Mouse (Mus musculus) midbrain, embryonic 14.5 days (tissue): Measurements from ENCODE around the gene Rfc2. TPM values are rescaled to one million over a fixed set of nuclear protein-coding genes. Genes with fewer than 3 reads are reported as not detected.

Experiments used
- microRNA-seq: library from miRNA; unstranded; fragments of <30 nt; microRNA quantifications from one replicate; pipeline ENCODE4, GENCODE M21; 2016
- polyA plus RNA-seq: library from polyadenylated mRNA; unstranded; fragments of >200 nt; fragmentation: Nextera tagmentation; extraction: Ambion mirVana; gene quantifications from 2 replicates; pipeline ENCODE4 v1.2.1, GENCODE M21; 2014

Gene Rfc2
- polyA plus RNA-seq, 1 experiment from 2014 or later = 191 TPM

Small RNA genes lying within 50 kb of the gene (microRNA-seq; reads per million reads assigned to microRNA genes)
- gene Mir7228 = not detected

Other genes with a start within 250 kb of the Rfc2 start
- 75.1 and 75.5 TPM in 2 replicates for gene Gtf2ird1, start 124.7 kb upstream of the Rfc2 start, polyA plus RNA-seq
- 18.2 and 19.3 TPM in 2 replicates for gene Clip2, start 28.9 kb upstream of the Rfc2 start, polyA plus RNA-seq
- 0.11 and 0.24 TPM in 2 replicates for gene Syna, start 21.2 kb upstream of the Rfc2 start, polyA plus RNA-seq
- 1.5 and 2.7 TPM in 2 replicates for gene Lat2, start 33.7 kb downstream of the Rfc2 start, polyA plus RNA-seq
- gene Eif4h, start 58.1 kb downstream of the Rfc2 start, polyA plus RNA-seq = 357 and 372 TPM in 2 replicates
- gene Limk1, start 107.2 kb downstream of the Rfc2 start, polyA plus RNA-seq = 22.3 and 39.4 TPM in 2 replicates
- gene Eln, start 166.0 kb downstream of the Rfc2 start, polyA plus RNA-seq = 2.0 and 3.4 TPM in 2 replicates